Mouse (Mus musculus): ENCODE results near the gene Mtmr4. TPM values are rescaled to one million over a fixed set of nuclear protein-coding genes. Genes with fewer than 3 reads are reported as not detected.

Mtmr4 gene
- polyA plus RNA-seq, 1 experiment, result 47.7 TPM

- Histone ChIP-seq H3K36me3 (ENCODE audit: control insufficient read depth, insufficient read depth, low read length, poor library complexity, severe bottlenecking) (no peaks in the 10 kb centered on the region), H3K9me3 (replicated peaks; ENCODE audit: control insufficient read depth, insufficient read depth, low read length, poor library complexity, severe bottlenecking) (no peaks in the 10 kb centered on the region), H3K27me3 (ENCODE audit: control insufficient read depth, insufficient read depth, low read length, poor library complexity, severe bottlenecking) (no peaks in the 10 kb centered on the region), H3K4me3 (ENCODE audit: low read depth, low read length) (no peak overlapping the region), H3K9ac (ENCODE audit: low read depth, poor library complexity, severe bottlenecking) (no peak overlapping the region), H3K27ac (ENCODE audit: insufficient read depth, low read length) (no peak overlapping the region), H3K4me1 (ENCODE audit: control insufficient read depth, insufficient read depth, low read length) (no peaks in the 10 kb centered on the region)
- TF ChIP-seq CTCF (IDR thresholded peaks at IDR 0.05; ENCODE audit: low read depth, low read length), result no peak
- TF ChIP-seq POLR2A (IDR thresholded peaks at IDR 0.05; ENCODE audit: insufficient read depth, low read length), result no peak
- no peak for TF ChIP-seq EP300 (IDR thresholded peaks at IDR 0.05; ENCODE audit: insufficient read depth, low read depth, low read length)
Observed at GRCm38 (mm10) chr11:87561208-87561607, 30.8 kb upstream of the Mtmr4 start.

- H3K4me1 ChIP-seq (ENCODE audit: control insufficient read depth, insufficient read depth, low read length), result no peaks in the 10 kb centered on the region
- TF ChIP-seq POLR2A (IDR thresholded peaks at IDR 0.05; ENCODE audit: insufficient read depth, low read length), result no peak
- no peak for TF ChIP-seq CTCF (IDR thresholded peaks at IDR 0.05; ENCODE audit: low read depth, low read length)
- no peak for TF ChIP-seq EP300 (IDR thresholded peaks at IDR 0.05; ENCODE audit: insufficient read depth, low read depth, low read length)
- no peak within 1 kb of the TSS for H3K4me3 ChIP-seq (ENCODE audit: low read depth, low read length)
- no peaks in the 10 kb centered on the region for H3K9me3 ChIP-seq (replicated peaks; ENCODE audit: control insufficient read depth, insufficient read depth, low read length, poor library complexity, severe bottlenecking)
- H3K36me3 ChIP-seq (ENCODE audit: control insufficient read depth, insufficient read depth, low read length, poor library complexity, severe bottlenecking), result no peaks in the 10 kb centered on the region
- no peak within 1 kb of the TSS for H3K9ac ChIP-seq (ENCODE audit: low read depth, poor library complexity, severe bottlenecking)
- H3K27ac ChIP-seq (ENCODE audit: insufficient read depth, low read length), result no peak within 1 kb of the TSS
- no peaks in the 10 kb centered on the region for H3K27me3 ChIP-seq (ENCODE audit: control insufficient read depth, insufficient read depth, low read length, poor library complexity, severe bottlenecking)
Observed at GRCm38 (mm10) chr11:87566501-87566900, 25.5 kb upstream of the Mtmr4 start, which contains the start of gene Gm11492. Gm11492 (plus strand) TSS chr11:87566653.

GRCm38 (mm10) chr11:87568255-87568953 lies 23.6 kb upstream of the Mtmr4 start, which contains the start of gene Sept4:
Sept4 (plus strand) TSS chr11:87568903.
- Histone ChIP-seq H3K4me3 (ENCODE audit: low read depth, low read length) (no peak within 1 kb of the TSS), H3K27ac (ENCODE audit: insufficient read depth, low read length) (no peak within 1 kb of the TSS), H3K4me1 (ENCODE audit: control insufficient read depth, insufficient read depth, low read length) (peaks cover 2% of the 10 kb centered on the region), H3K9ac (ENCODE audit: low read depth, poor library complexity, severe bottlenecking) (no peak within 1 kb of the TSS), H3K36me3 (ENCODE audit: control insufficient read depth, insufficient read depth, low read length, poor library complexity, severe bottlenecking) (no peaks in the 10 kb centered on the region), H3K9me3 (replicated peaks; ENCODE audit: control insufficient read depth, insufficient read depth, low read length, poor library complexity, severe bottlenecking) (no peaks in the 10 kb centered on the region), H3K27me3 (ENCODE audit: control insufficient read depth, insufficient read depth, low read length, poor library complexity, severe bottlenecking) (no peaks in the 10 kb centered on the region)
- TF ChIP-seq CTCF (IDR thresholded peaks at IDR 0.05; ENCODE audit: low read depth, low read length), result no peak
- no peak for TF ChIP-seq POLR2A (IDR thresholded peaks at IDR 0.05; ENCODE audit: insufficient read depth, low read length)

- Histone ChIP-seq H3K27ac (ENCODE audit: insufficient read depth, low read length) (no peak overlapping the region), H3K9ac (ENCODE audit: low read depth, poor library complexity, severe bottlenecking) (no peak overlapping the region), H3K36me3 (ENCODE audit: control insufficient read depth, insufficient read depth, low read length, poor library complexity, severe bottlenecking) (no peaks in the 10 kb centered on the region), H3K4me1 (ENCODE audit: control insufficient read depth, insufficient read depth, low read length) (peaks cover 5% of the 10 kb centered on the region), H3K9me3 (replicated peaks; ENCODE audit: control insufficient read depth, insufficient read depth, low read length, poor library complexity, severe bottlenecking) (no peaks in the 10 kb centered on the region), H3K4me3 (ENCODE audit: low read depth, low read length) (no peak overlapping the region), H3K27me3 (ENCODE audit: control insufficient read depth, insufficient read depth, low read length, poor library complexity, severe bottlenecking) (no peaks in the 10 kb centered on the region)
- no peak for TF ChIP-seq POLR2A (IDR thresholded peaks at IDR 0.05; ENCODE audit: insufficient read depth, low read length)
- no peak for TF ChIP-seq CTCF (IDR thresholded peaks at IDR 0.05; ENCODE audit: low read depth, low read length)
- no peak for TF ChIP-seq EP300 (IDR thresholded peaks at IDR 0.05; ENCODE audit: insufficient read depth, low read depth, low read length)
Observed at GRCm38 (mm10) chr11:87570743-87571142, 21.2 kb upstream of the Mtmr4 start.

- no peaks in the 10 kb centered on the region for H3K36me3 ChIP-seq (ENCODE audit: control insufficient read depth, insufficient read depth, low read length, poor library complexity, severe bottlenecking)
- H3K4me3 ChIP-seq (ENCODE audit: low read depth, low read length), result no peak overlapping the region
- no peak for TF ChIP-seq EP300 (IDR thresholded peaks at IDR 0.05; ENCODE audit: insufficient read depth, low read depth, low read length)
- no peak for TF ChIP-seq POLR2A (IDR thresholded peaks at IDR 0.05; ENCODE audit: insufficient read depth, low read length)
- TF ChIP-seq CTCF (IDR thresholded peaks at IDR 0.05; ENCODE audit: low read depth, low read length), result no peak
- no peaks in the 10 kb centered on the region for H3K9me3 ChIP-seq (replicated peaks; ENCODE audit: control insufficient read depth, insufficient read depth, low read length, poor library complexity, severe bottlenecking)
- no peak overlapping the region for H3K9ac ChIP-seq (ENCODE audit: low read depth, poor library complexity, severe bottlenecking)
- no peaks in the 10 kb centered on the region for H3K27me3 ChIP-seq (ENCODE audit: control insufficient read depth, insufficient read depth, low read length, poor library complexity, severe bottlenecking)
- no peak overlapping the region for H3K27ac ChIP-seq (ENCODE audit: insufficient read depth, low read length)
- peaks cover 5% of the 10 kb centered on the region for H3K4me1 ChIP-seq (ENCODE audit: control insufficient read depth, insufficient read depth, low read length)
Observed at GRCm38 (mm10) chr11:87571361-87571950, 20.5 kb upstream of the Mtmr4 start.

GRCm38 (mm10) chr11:87573751-87574150 lies 18.2 kb upstream of the Mtmr4 start:
- Histone ChIP-seq H3K27ac (ENCODE audit: insufficient read depth, low read length) (no peak overlapping the region), H3K9me3 (replicated peaks; ENCODE audit: control insufficient read depth, insufficient read depth, low read length, poor library complexity, severe bottlenecking) (no peaks in the 10 kb centered on the region), H3K27me3 (ENCODE audit: control insufficient read depth, insufficient read depth, low read length, poor library complexity, severe bottlenecking) (no peaks in the 10 kb centered on the region), H3K4me1 (ENCODE audit: control insufficient read depth, insufficient read depth, low read length) (peaks cover 8% of the 10 kb centered on the region), H3K9ac (ENCODE audit: low read depth, poor library complexity, severe bottlenecking) (no peak overlapping the region), H3K4me3 (ENCODE audit: low read depth, low read length) (no peak overlapping the region), H3K36me3 (ENCODE audit: control insufficient read depth, insufficient read depth, low read length, poor library complexity, severe bottlenecking) (no peaks in the 10 kb centered on the region)
- TF ChIP-seq POLR2A (IDR thresholded peaks at IDR 0.05; ENCODE audit: insufficient read depth, low read length) (no peak), CTCF (IDR thresholded peaks at IDR 0.05; ENCODE audit: low read depth, low read length) (no peak), EP300 (IDR thresholded peaks at IDR 0.05; ENCODE audit: insufficient read depth, low read depth, low read length) (no peak)

Measured in ES-Bruce4 (cell line).